Mouse (Mus musculus): ENCODE data around the gene Alk.

GRCm38 (mm10) chr17:72417451-72417850, 187.0 kb downstream of the Alk start:
- TF ChIP-seq ZMIZ1 (IDR thresholded peaks at IDR 0.05; ENCODE audit: low read depth, low read length), result no peak
- no peak for TF ChIP-seq EP300 (IDR thresholded peaks at IDR 0.05; ENCODE audit: low read depth in 1 of 2, low read length in 2 of 2)
- TF ChIP-seq ELF1 (IDR thresholded peaks at IDR 0.05; ENCODE audit: low read depth, low read length), result no peak
- TF ChIP-seq POLR2A (IDR thresholded peaks at IDR 0.05; ENCODE audit: control insufficient read depth in 1 of 2, insufficient read depth in 1 of 2, low read depth in 1 of 2, low read length in 2 of 2, poor library complexity in 1 of 2), result no peak
- no peak for TF ChIP-seq TCF12 (IDR thresholded peaks at IDR 0.05; ENCODE audit: low read depth, low read length)
- TF ChIP-seq ZNF384 (IDR thresholded peaks at IDR 0.05; ENCODE audit: low read depth, low read length), result no peak
- TF ChIP-seq TAL1 (IDR thresholded peaks at IDR 0.05; ENCODE audit: low read length), result no peak
- TF ChIP-seq CTCF (IDR thresholded peaks at IDR 0.05 in 2 of 3, conservative IDR thresholded peaks at IDR 0.05 in 1 of 3; ENCODE audit: control insufficient read depth in 1 of 3, insufficient read depth in 1 of 3, low read depth in 2 of 3, low read length in 3 of 3, poor library complexity in 1 of 3, severe bottlenecking in 1 of 3), result no peak
- TF ChIP-seq E2F4 (IDR thresholded peaks at IDR 0.05; ENCODE audit: borderline replicate concordance, low read depth, low read length), result no peak

Data from MEL (cell line).